Mouse (Mus musculus) MEL (cell line): ENCODE results near the gene Rbpms2. TPM values are rescaled to one million over a fixed set of nuclear protein-coding genes. Genes with fewer than 3 reads are reported as not detected.

Experiments used
- DNase-seq: peaks from one replicate; pipeline ENCODE4 v3.0.0; 2011; ENCODE audit warnings: low read depth, low spot score
- H3K27ac ChIP-seq: 2 replicates; pipeline ENCODE4 v1.5.1; 2012; ENCODE audit warnings: low read depth, mild to moderate bottlenecking, control low read depth, low read length, moderate library complexity; ENCODE audit not compliant: control insufficient read depth
- H3K27me3 ChIP-seq, 2 experiments: fragments of 150-350 bp in 1 of 2; sonication (generic) in 1 of 2; 2 replicates each; pipeline ENCODE4 v1.6.1; 2012; ENCODE audit warnings: low read length in 2 of 2, mild to moderate bottlenecking in 2 of 2, improper control_type of control experiment in 1 of 2, moderate library complexity in 1 of 2; ENCODE audit not compliant: insufficient read depth in 2 of 2, control insufficient read depth in 1 of 2
- H3K36me3 ChIP-seq, 2 experiments: 2 replicates each; pipeline ENCODE4 v1.6.1; 2012 to 2014; ENCODE audit warnings: low read length in 2 of 2, improper control_type of control experiment in 1 of 2, inconsistent platforms in 1 of 2, mild to moderate bottlenecking in 1 of 2; ENCODE audit not compliant: insufficient read depth in 2 of 2, control insufficient read depth in 1 of 2
- H3K4me1 ChIP-seq, 2 experiments: fragments of 150-350 bp in 1 of 2; sonication (generic) in 1 of 2; 2 replicates each; pipeline ENCODE4 v1.6.1; 2012; ENCODE audit warnings: low read length in 2 of 2, improper control_type of control experiment in 1 of 2, mild to moderate bottlenecking in 1 of 2; ENCODE audit not compliant: insufficient read depth in 2 of 2, control insufficient read depth in 1 of 2
- H3K4me3 ChIP-seq, 2 experiments: fragments of 150-350 bp in 1 of 2; sonication (generic) in 1 of 2; 2 replicates each; pipeline ENCODE4 v1.5.1; 2012; ENCODE audit warnings: low read depth in 2 of 2, low read length in 2 of 2, mild to moderate bottlenecking in 2 of 2, moderate library complexity in 2 of 2, control low read depth in 1 of 2, improper control_type of control experiment in 1 of 2; ENCODE audit not compliant: control insufficient read depth in 1 of 2, insufficient read depth in 1 of 2
- H3K79me2 ChIP-seq: 2 replicates; pipeline ENCODE4 v1.6.1; 2012; ENCODE audit warnings: mild to moderate bottlenecking, low read length, moderate library complexity; ENCODE audit not compliant: control insufficient read depth, poor library complexity, insufficient read depth
- H3K9ac ChIP-seq: 2 replicates; pipeline ENCODE4 v1.6.1; 2012; ENCODE audit warnings: low read depth, mild to moderate bottlenecking, control low read depth, low read length, moderate library complexity; ENCODE audit not compliant: control insufficient read depth, poor library complexity, severe bottlenecking
- H3K9me3 ChIP-seq: fragments of 150-350 bp; sonication (generic); replicated peaks from 2 replicates; pipeline ENCODE4 v1.6.1; 2012; ENCODE audit warnings: mild to moderate bottlenecking, low read length, improper control_type of control experiment, moderate library complexity; ENCODE audit not compliant: insufficient read depth
- CHD1 ChIP-seq: IDR thresholded peaks from 2 replicates; pipeline ENCODE4 v1.6.1; 2012; ENCODE audit warnings: low read depth, mild to moderate bottlenecking, inconsistent platforms, low read length, improper control_type of control experiment
- CHD2 ChIP-seq: IDR thresholded peaks from 2 replicates; pipeline ENCODE4 v1.6.1; 2011; ENCODE audit warnings: low read length, improper control_type of control experiment
- E2F4 ChIP-seq: IDR thresholded peaks from 2 replicates; pipeline ENCODE4 v1.6.1; 2011; ENCODE audit warnings: low read depth, low read length, improper control_type of control experiment, borderline replicate concordance
- ETS1 ChIP-seq: IDR thresholded peaks from 2 replicates; pipeline ENCODE4 v1.6.1; 2012; ENCODE audit warnings: low read depth, mild to moderate bottlenecking, inconsistent platforms, low read length, improper control_type of control experiment, moderate library complexity
- GABPA ChIP-seq: IDR thresholded peaks from 2 replicates; pipeline ENCODE4 v1.6.1; 2012; ENCODE audit warnings: low read depth, mild to moderate bottlenecking, inconsistent platforms, low read length, improper control_type of control experiment, moderate library complexity
- GATA1 ChIP-seq: IDR thresholded peaks from 2 replicates; pipeline ENCODE4 v1.6.1; 2011; ENCODE audit warnings: low read depth, low read length, improper control_type of control experiment
- KAT2A ChIP-seq: conservative IDR thresholded peaks from 2 replicates; pipeline ENCODE4 v1.6.1; 2012; ENCODE audit warnings: low read depth, low read length, improper control_type of control experiment, inconsistent platforms
- MAFK ChIP-seq: IDR thresholded peaks from 2 replicates; pipeline ENCODE4 v1.6.1; 2011; ENCODE audit warnings: low read depth, mild to moderate bottlenecking, low read length, improper control_type of control experiment, borderline replicate concordance
- MAX ChIP-seq: IDR thresholded peaks from 2 replicates; pipeline ENCODE4 v1.6.1; 2011; ENCODE audit warnings: low read length, improper control_type of control experiment
- MXI1 ChIP-seq: IDR thresholded peaks from 2 replicates; pipeline ENCODE4 v1.6.1; 2011; ENCODE audit warnings: mild to moderate bottlenecking, low read depth, low read length, improper control_type of control experiment
- MYC ChIP-seq: IDR thresholded peaks from 2 replicates; pipeline ENCODE4 v1.6.1; 2011; ENCODE audit warnings: low read depth, mild to moderate bottlenecking, low read length, improper control_type of control experiment, moderate library complexity
- NELFE ChIP-seq: IDR thresholded peaks from 2 replicates; pipeline ENCODE4 v1.6.1; 2011; ENCODE audit warnings: low read depth, low read length, improper control_type of control experiment
- POLR2A ChIP-seq, 2 experiments: IDR thresholded peaks; 2 replicates each; pipeline ENCODE4 v1.6.1; 2011 to 2012; ENCODE audit warnings: low read length in 2 of 2, mild to moderate bottlenecking in 2 of 2, control low read depth in 1 of 2, improper control_type of control experiment in 1 of 2, low read depth in 1 of 2, moderate library complexity in 1 of 2; ENCODE audit not compliant: control insufficient read depth in 1 of 2, insufficient read depth in 1 of 2, poor library complexity in 1 of 2
- POLR2AphosphoS5 ChIP-seq: IDR thresholded peaks from 2 replicates; pipeline ENCODE4 v1.6.1; 2012; ENCODE audit warnings: low read depth, borderline replicate concordance, mild to moderate bottlenecking, inconsistent platforms, low read length, moderate library complexity, mixed read lengths
- RAD21 ChIP-seq: IDR thresholded peaks from 2 replicates; pipeline ENCODE4 v1.6.1; 2011; ENCODE audit warnings: mild to moderate bottlenecking, low read depth, low read length, improper control_type of control experiment
- RCOR1 ChIP-seq: IDR thresholded peaks from 2 replicates; pipeline ENCODE4 v1.6.1; 2012; ENCODE audit warnings: low read depth, mild to moderate bottlenecking, inconsistent platforms, low read length, improper control_type of control experiment
- SIN3A ChIP-seq: IDR thresholded peaks from 2 replicates; pipeline ENCODE4 v1.6.1; 2012; ENCODE audit warnings: low read length, improper control_type of control experiment, inconsistent platforms
- SMC3 ChIP-seq: IDR thresholded peaks from 2 replicates; pipeline ENCODE4 v1.6.1; 2011; ENCODE audit warnings: low read depth, low read length, improper control_type of control experiment
- USF1 ChIP-seq: IDR thresholded peaks from 2 replicates; pipeline ENCODE4 v1.6.1; 2014; ENCODE audit warnings: low read depth, mild to moderate bottlenecking, inconsistent platforms, low read length, improper control_type of control experiment, moderate library complexity
- USF2 ChIP-seq, 2 experiments: IDR thresholded peaks; 2 replicates each; pipeline ENCODE4 v1.6.1; 2011 to 2012; ENCODE audit warnings: improper control_type of control experiment in 2 of 2, low read length in 2 of 2, borderline replicate concordance in 1 of 2, inconsistent platforms in 1 of 2, low read depth in 1 of 2, mild to moderate bottlenecking in 1 of 2; ENCODE audit not compliant: insufficient read depth in 1 of 2
- ZC3H11A ChIP-seq: IDR thresholded peaks from 2 replicates; pipeline ENCODE4 v1.6.1; 2012; ENCODE audit warnings: low read depth, mild to moderate bottlenecking, inconsistent platforms, low read length, improper control_type of control experiment
- ZKSCAN1 ChIP-seq: IDR thresholded peaks from 2 replicates; pipeline ENCODE4 v1.6.1; 2012; ENCODE audit warnings: low read depth, mild to moderate bottlenecking, inconsistent platforms, low read length, improper control_type of control experiment, moderate library complexity
- polyA plus RNA-seq, 2 experiments: library from polyadenylated mRNA; stranded (reverse) in 1 of 2; unstranded in 1 of 2; fragments of >175 nt in 1 of 2; fragments of >200 nt in 1 of 2; gene quantifications; 2 replicates each; pipeline versions ENCODE4 v1.2.1 to v1.2.4; 2012; ENCODE audit warnings: low replicate concordance in 2 of 2, low read depth in 1 of 2; ENCODE audit not compliant: insufficient read length in 2 of 2, insufficient read depth in 1 of 2, missing spikeins in 1 of 2
- total RNA-seq: library from RNA; depleted of rRNA; stranded (reverse); fragments of 300-350 nt; gene quantifications from 2 replicates; pipeline ENCODE4 v1.2.3, GENCODE M21; 2012

The Rbpms2 gene
- total and polyA plus RNA-seq, 3 experiments = 0.22 TPM; not detected in 2

DNA sequence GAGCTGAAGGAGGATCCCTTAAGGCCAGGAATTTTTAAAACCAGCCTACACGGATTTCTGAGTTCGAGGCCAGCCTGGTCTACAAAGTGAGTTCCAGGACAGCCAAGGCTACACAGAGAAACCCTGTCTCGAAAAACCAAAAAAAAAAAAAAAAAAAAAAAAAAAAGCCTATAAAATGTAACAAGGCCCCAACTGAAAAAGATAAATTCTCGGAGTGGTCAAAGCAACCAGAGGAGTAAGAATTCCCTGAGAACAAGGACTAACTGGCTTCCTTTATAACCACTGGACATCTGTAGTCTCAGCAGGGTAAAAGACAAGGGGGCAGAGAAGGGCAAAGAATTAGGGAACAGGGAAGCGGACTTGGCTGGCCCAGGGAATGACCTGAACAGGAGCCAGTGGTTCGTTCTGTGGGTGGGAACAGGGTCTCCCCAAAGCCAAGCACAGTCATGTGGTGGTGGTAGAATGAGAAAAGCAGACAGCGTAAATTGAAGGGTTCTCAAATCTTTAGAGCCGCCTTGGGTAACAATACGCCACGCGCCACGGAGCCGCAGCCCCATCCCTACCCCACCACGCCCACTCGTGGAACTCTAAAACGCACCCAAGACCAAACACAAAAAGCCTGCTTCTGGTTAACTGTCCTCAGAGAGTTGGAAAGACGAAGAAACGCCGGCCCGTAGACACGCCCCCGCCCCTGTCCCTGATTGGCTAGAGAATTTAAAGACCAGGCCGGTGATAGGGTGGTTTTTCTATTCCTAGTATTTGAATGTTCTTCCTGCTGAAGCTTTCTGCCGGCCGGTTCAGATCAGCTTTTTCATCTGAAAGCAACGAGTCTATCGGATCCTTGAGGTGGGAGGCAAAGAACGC, 42.8 kb upstream of the Rbpms2 start, which contains the start of gene Pif1 (continued):
- peak; percentile 18; the same call in 1 of the 2 replicates for TF ChIP-seq CHD2
- peak; percentile 60; the same call in 1 of the 2 replicates for TF ChIP-seq MAX
- no peak for TF ChIP-seq ZC3H11A
- no peak for TF ChIP-seq GABPA
- TF ChIP-seq ETS1 = 0 out of 2 replicates have a peak, but pooled peaks have one; percentile 4
- no peak for TF ChIP-seq RAD21
- TF ChIP-seq CHD1 = no peak
- TF ChIP-seq MAFK = no peak
- peak; percentile 49 to 91; a peak in 3 of 4 replicates for TF ChIP-seq POLR2A (IDR thresholded peaks at IDR 0.05; ENCODE audit: control insufficient read depth in 1 of 2, insufficient read depth in 1 of 2, low read depth in 1 of 2, low read length in 2 of 2, poor library complexity in 1 of 2)
- TF ChIP-seq GATA1 = no peak
- TF ChIP-seq MXI1 = peak; percentile 88

DNA sequence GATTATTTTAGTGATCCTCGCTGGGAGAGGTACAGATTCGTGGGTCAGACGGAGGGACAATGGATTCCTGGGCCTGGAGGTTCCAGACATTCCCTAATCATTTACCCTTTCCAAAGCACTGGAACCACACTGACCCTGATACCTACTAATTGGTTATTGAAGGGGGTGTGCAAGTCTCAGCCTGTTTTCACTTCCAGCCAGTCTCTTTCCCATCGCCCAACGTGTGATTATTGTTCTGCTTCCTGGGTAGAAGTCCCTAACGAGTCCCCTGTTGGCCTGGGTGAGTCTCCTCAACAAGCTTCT, 42.2 kb upstream of the Rbpms2 start:
- H3K27ac ChIP-seq = peak overlapping the region; percentile 68
- H3K36me3 ChIP-seq = peaks cover 2 to 18% of the 10 kb centered on the region in 2 experiments; a peak in 3 of 4 replicates
- 0 out of 2 replicates have a peak, but pooled peaks have one; percentile 21 for TF ChIP-seq ZKSCAN1
- no peak for TF ChIP-seq POLR2AphosphoS5
- no peak for TF ChIP-seq SMC3
- no peak for TF ChIP-seq KAT2A
- 0 out of 2 replicates have a peak, but pooled peaks have one; percentile 25 for TF ChIP-seq USF1
- 0 out of 2 replicates have a peak, but pooled peaks have one; percentile 15 for TF ChIP-seq CHD1
- TF ChIP-seq USF2 (IDR thresholded peaks at IDR 0.05; ENCODE audit: borderline replicate concordance in 1 of 2, insufficient read depth in 1 of 2, low read depth in 1 of 2, low read length in 2 of 2) = no peak
- TF ChIP-seq MXI1 = 0 out of 2 replicates have a peak, but pooled peaks have one; percentile 47
- peak; percentile 84 for TF ChIP-seq SIN3A
- TF ChIP-seq NELFE = no peak
- TF ChIP-seq RCOR1 = no peak; the same call in 1 of the 2 replicates
- TF ChIP-seq E2F4 = 0 out of 2 replicates have a peak, but pooled peaks have one; percentile 30
- TF ChIP-seq CHD2 = 0 out of 2 replicates have a peak, but pooled peaks have one; percentile 8
- peak; percentile 15; the same call in 1 of the 2 replicates for TF ChIP-seq MYC
- H3K9me3 ChIP-seq = no peaks in the 10 kb centered on the region
- DNase-seq = peak; percentile 70
- no peaks in the 10 kb centered on the region for H3K27me3 ChIP-seq
- H3K79me2 ChIP-seq = peaks cover 24% of the 10 kb centered on the region
- H3K4me3 ChIP-seq = peak overlapping the region; percentile 65 to 92
- H3K4me1 ChIP-seq = peaks cover 5 to 8% of the 10 kb centered on the region in 2 experiments; a peak in 2 of 4 replicates
- H3K9ac ChIP-seq = peak overlapping the region; percentile 67
